Mouse (Mus musculus) liver, adult 2 months (tissue): ENCODE results near the gene Pde4d.

ENCODE experiments used
- CTCF ChIP-seq: fragments of 200-500 bp; IDR thresholded peaks from 2 replicates; pipeline ENCODE4 v1.5.1; 2011; ENCODE audit warnings: low read depth, low read length, control low read depth
- POLR2A ChIP-seq: fragments of 200-500 bp; IDR thresholded peaks from 2 replicates; pipeline ENCODE4 v1.6.1; 2011; ENCODE audit warnings: low read length, control low read depth; ENCODE audit not compliant: insufficient read depth; ENCODE audit errors: extremely low read depth

DNA sequence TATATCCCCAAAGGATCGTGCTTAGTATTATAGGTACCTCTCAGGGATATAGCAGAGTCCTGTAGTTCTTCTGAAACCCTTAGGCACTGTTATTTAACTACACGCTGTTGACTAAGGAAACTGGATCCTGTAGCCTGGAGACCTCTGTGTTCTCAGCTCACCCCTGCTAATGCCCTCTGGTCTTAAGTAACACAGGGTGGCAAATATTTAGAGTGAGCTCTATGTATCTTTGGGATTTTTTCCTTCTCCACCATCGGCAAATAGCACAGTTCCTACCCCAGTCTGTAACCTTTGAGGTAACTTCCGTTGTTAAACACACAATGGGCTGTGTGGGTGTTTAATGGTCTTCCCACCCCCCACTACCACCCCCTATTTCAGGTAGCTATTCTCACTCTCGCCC, 102.5 kb downstream of the Pde4d start:
- no peak for TF ChIP-seq CTCF
- TF ChIP-seq POLR2A, result no peak
